Mouse (Mus musculus) cerebellum, adult (tissue): ENCODE data around the gene Col6a3.

Source experiments
- ATAC-seq: cut with Nextera tagmentation; 2 replicates; pipeline ENCODE4 v1.9.2; 2017; ENCODE audit warnings: mild to moderate bottlenecking, moderate library complexity, mixed read lengths; ENCODE audit not compliant: insufficient number of reproducible peaks, low FRiP score, low TSS enrichment

The Col6a3 gene

GRCm38 (mm10) chr1:90800466-90800865 lies 43.3 kb downstream of the Col6a3 start:
- ATAC-seq = no peak

DNA sequence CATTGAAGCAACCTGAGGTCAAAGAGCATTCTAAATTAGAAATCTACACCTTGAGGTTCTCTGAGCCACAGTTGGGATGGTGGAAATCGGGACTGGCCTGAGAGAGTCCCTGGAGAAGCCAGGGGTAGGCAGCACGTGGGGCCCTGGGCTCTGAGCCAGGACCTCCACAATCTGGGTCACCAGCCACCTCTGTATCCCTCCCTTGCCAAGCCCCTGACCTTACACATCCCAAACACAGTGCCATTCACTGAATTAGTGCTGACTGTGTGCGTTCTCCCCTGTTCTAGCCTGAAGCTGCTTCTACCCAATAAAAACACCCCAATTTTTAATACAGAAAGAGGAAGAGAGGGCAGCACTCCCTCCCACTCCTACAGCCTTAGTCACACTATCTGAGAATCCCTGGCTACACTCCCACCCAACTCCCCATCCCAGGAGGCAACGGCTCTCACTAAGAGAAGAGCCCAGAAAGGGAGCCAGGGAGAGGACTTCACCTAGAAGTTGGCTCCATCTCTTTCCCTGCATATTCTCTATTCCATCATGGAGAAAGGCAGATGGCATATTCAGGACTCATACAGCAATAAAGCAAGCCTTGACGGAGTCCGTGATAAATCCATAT lies 46.4 kb downstream of the Col6a3 start:
- ATAC-seq = no peak

GRCm38 (mm10) chr1:90793368-90793767 lies 50.4 kb downstream of the Col6a3 start:
- no peak for ATAC-seq

DNA sequence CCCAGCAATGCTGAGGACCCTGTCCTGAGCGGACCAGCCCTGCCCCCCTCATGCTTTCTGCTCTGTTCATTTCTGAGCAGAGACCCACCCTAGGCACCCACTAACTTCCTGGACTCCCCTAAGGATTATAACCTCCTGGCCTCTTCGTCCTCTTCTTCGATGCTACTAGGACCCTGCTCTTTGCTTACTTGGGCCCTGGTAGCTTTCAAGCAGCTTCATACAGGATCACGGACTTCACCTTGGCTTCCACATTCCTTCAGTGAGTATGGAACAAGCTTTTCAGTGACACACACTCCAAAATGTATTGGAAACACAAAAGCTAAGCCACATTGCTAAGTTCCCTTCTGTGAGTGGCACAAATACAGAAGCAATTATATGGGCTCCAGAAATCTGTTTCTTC lies 52.8 kb downstream of the Col6a3 start:
- no peak for ATAC-seq

- ATAC-seq = no peak
Observed at GRCm38 (mm10) chr1:90789506-90789905, 54.3 kb downstream of the Col6a3 start.

DNA sequence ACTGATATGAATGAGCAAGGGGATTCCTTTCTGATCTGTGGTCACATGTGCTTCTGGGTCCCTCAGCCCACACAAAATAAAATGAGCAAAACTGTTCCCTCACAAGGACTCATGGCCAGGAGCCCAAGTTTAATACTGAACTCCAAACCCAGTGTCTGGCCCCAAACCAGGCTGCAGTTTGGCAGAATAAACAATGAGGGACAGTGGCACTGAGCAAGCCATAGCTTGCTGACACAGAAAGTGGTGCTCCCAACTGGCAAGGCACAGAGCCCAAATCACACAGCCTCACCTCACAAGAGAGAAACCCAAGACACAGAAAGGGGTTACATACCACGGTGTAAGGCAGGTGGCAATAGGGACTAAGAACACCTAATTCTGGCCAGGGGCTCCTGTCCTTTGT lies 63.3 kb downstream of the Col6a3 start:
- no peak for ATAC-seq

- ATAC-seq = no peak
Observed at GRCm38 (mm10) chr1:90779072-90779471, 64.7 kb downstream of the Col6a3 start.

DNA sequence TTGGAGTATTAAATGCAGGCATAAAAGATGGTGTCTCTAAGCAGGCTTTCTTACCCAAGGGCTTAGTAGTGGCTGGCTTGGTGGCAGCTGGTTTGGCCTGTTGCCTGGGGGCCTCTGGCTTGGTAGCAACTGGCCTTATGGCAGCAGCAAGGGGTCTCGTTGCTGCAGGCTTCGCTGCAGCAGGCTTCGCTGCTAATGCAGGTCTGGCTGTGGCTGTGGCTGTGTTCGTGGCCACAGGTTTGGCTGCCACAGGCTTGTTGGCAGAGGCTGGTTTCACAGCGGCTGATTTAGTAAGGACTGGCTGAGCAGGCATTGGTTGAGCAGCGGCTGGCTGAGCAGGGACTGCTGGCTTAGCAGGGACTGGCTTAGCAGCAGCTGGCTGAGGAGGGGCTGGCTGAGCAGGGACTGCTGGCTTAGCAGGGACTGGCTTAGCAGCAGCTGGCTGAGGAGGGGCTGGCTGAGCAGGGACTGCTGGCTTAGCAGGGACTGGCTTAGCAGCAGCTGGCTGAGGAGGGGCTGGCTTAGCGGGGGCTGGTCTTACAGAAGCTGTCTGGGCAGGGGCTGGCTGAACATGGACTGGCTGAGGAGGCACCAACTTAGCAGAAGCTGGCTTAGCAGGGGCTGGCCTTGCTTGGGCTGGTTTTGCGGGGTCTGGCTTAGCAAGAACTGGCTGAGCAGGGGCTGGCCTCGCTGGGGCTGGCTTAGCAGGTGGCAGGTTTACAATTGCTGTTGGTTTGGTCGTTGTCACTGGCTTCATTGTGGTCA lies 68.1 kb downstream of the Col6a3 start:
- ATAC-seq = no peak

DNA sequence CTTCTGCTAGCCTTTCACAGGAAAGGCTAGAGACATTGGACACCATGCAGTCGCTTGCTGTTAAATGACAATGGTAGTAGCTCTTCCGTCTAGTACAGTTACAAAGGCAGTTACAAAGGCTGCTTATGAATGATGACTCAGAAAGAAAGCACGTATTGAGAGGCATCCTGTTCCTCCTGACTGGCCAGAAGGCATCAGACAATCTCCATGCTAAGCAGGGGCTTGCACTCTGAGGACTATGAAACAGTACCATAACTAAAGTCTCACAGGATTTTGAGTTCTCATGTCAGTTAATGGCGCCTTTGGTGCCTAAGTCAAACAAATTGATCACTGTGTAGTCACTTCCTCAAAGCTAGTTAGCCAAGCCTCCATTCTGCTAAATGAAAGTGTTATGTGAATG lies 72.6 kb downstream of the Col6a3 start:
- no peak for ATAC-seq

DNA sequence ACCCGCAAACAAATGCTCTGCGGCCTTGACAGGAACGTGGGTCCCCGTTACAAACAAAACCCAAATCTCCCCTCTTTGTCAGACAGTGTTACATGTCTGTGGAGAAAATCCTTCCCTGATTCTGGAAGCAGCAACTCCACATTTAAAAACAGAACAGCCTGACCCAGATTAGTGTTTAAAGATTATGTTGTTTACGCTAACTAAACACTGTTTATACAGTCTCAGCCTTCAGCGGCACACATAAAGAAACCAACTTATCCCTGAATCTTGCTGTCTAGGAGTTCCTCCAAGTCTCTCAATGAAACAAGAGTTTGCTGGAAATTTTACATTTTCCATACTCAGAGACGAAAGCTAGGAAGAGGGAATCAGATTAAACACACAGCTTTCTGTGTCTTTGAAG lies 73.7 kb downstream of the Col6a3 start:
- ATAC-seq = no peak

DNA sequence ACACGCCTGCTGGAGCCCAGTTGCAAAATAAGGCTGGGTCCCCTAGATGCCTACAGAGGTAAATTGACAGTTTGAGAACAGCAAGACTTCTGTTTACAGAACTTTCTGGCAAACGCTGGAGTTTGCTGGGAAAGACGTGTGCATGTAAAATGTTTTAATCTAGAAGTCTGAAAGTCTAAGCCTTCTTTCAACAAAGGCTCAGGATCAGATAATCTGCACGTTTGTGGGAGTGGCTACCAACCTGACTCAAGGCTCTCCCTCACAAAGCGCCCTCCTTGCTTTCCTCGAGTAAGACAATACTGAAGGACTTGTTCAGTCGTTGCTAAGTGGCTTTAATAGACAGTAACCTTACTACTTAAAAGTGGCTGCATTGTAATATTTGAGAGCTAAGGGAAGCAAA lies 74.5 kb downstream of the Col6a3 start:
- no peak for ATAC-seq

- no peak for ATAC-seq
Observed at GRCm38 (mm10) chr1:90758091-90758673, 85.6 kb downstream of the Col6a3 start.

DNA sequence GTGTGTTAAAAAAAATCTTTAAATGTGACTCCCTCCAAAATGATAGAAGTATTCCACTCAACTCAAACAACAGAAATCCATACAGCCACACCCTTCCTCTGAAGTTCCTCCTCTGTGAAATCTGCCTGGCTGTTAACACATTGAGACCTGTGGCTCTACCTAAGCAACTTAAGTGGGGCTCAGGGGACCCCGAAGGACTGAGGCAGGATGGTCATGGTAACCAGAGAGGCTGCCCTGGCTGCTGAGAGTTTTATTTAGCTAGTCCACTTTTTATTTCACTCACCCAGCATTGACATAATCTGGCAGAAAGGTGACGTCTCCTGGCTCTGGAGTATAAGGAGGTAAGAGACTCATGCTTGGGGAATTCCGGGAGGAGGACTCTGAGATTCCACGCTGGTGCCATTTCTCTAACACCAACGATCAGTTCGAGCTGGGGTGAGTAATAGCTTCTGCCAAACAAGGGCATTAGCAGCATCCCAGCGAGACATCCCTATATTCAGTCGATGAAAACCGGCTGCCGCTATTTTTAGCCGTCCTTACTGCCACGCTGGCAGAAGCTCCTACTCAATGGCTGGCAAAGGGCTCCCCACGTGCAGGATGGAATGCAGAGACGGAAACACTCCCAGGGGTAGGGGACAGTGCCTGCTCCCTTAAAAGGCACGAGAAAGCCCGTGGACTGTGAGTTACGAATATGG lies 89.8 kb downstream of the Col6a3 start:
- ATAC-seq = 0 out of 2 replicates have a peak, but pooled peaks have one; percentile 31

DNA sequence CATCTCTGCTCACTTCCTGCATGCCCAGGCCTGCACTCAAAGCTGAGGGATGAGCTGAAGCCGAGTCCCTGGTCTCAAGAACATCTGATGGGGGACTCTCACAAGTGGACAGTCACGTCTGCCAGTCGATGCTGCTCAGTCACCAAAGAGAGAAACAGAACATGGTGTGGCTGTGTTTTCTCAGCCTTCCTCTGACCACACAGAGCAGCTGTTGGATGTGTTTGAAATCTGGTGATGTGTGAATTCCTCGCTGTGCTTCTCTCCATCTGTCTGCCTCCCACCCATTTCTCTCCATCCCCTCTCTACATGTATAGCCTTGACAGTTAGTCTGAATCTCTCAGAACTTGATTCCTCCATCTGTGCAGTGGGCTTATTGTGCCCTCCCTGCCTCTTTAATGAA lies 92.5 kb downstream of the Col6a3 start:
- ATAC-seq = no peak

DNA sequence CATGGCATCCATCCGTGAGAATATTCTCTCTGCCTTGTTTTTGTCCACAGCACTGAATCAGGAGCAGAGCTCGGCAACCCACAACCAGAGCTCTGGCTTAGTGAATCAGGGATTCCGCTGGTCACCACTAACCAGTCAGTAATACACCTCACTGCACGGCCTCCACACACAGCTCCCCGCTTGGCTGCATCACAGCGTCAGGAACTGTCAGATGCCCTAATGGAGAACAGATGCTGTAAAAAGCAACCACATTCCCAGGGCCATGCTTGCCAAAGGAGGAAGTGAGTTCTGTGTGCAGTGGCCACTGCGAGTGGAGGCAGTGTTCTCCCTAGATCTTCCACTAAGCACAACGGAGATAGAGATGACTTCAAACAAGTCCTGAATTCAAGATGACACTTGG lies 93.6 kb downstream of the Col6a3 start:
- no peak for ATAC-seq

DNA sequence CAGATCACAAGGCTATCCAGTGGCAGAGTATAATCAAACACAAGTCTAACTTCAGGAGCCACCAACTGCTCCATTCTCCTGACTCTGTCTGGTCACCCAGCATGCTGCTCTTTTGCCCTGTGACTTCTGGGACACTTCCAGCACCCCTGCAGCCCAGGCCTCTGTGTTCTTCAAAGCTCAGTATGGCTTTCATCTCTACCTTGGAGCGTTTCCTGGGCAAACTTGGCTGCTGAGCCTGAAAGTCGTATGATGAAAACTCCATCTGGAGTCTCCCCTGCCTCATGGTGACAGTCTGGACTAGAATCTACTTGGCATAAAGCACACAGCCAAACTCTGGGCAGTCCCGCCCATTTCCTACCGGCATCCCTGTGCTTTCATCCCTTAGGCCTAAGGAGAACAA lies 95.2 kb downstream of the Col6a3 start:
- ATAC-seq = peak; percentile 76

DNA sequence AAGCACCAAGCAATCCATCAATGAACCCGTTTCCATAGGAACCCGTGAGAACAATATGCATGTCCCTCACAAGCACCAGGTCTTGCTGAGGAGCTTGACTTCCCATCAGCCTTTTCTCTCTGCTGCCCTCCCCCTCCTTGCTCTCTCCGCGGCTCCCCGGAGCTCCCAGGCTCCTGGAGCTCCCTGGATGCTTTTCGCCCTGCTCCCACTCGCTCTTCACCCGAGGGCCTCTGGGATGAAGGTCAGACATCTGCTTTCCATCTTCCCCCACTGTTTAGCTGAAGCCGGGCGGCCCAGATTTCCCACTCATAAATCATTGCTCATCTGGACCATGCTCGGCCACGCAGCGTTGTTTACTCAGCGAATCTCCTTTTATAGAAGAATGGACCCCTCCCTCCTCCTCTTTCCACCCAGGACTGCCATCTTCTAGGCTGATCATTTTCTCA lies 99.8 kb downstream of the Col6a3 start:
- no peak for ATAC-seq

DNA sequence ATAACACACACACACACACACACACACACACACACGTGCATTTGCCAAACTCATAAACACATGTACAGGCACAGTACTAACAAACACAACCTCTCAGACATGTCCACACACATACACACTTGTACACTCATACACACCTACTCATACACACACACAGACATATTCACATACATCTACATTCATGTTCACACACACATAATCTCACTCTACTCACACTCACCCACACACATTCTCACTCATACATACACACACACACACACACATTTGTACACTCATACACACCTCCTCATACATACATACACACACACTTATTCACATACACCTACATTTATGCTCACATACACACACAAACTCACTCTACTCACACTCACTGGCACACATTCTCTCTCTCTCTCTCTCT lies 100.3 kb downstream of the Col6a3 start:
- no peak for ATAC-seq

DNA sequence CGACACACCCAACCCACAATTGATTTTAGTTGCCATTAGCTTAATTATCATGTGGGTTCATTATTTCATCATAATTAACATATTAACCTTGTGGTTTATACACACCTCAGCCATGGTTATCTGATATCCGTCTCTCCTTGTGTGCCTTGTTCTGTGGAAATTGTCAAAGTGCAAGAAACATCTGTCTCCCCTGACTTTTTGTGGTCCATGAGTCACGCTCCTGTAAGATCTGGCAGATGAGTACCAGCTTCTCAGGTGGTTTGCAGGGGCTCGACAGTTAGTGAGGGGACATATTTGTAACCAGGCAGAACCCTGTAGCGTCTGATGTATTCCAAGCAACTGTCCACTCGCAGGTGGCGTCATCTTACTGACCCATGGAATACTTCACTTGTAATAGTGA lies 101.1 kb downstream of the Col6a3 start:
- ATAC-seq = no peak

DNA sequence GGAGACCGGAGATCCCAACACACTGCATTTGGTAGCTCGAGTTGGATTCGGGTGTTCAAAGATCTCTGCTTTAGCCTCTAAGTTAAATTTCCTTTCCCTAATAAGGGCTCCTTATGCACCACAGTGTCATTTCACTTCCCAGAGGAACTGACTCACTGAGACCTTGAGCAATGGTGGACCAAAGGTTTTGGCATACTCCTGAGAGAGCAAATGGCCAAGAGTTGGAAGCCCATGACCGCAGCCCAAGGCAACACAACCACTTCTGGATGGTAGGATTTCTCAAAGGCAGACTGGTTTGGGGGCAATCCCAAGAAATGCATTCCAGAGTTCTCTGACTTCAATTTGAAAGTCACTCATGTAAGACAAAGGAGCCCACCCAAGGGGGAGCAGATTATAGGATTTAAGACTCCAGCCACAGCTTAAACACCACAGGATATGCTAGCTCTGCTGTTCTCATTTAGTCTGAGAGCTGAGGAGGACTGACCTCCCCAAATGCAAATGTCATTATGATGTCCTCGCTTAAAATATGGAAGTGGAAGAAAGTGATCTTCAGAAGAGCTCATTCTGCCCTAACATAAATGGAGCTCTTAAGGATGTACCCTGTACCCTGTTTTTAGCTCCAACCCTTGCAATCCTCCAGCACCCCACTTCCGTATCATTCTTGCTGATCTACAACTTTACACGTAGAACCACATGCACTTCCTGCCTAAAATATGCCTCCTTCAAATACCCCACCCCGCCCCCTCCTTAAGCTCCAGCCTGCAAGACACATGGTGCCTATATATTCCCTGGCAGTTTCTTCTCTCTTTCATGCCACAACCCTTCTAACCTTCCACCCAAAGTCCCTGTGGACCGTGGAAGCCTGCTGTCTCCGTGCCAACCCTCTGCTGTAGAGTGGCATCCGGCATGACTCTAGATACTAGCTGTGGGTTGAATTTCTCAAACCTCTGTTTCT lies 103.3 kb downstream of the Col6a3 start:
- ATAC-seq = no peak
